Mouse (Mus musculus): ENCODE data around the gene Polr2b. TPM values are rescaled to one million over a fixed set of nuclear protein-coding genes. Genes with fewer than 3 reads are reported as not detected.

Polr2b gene
- total and polyA plus RNA-seq, 2 experiments from 2014 or later: 21.8 to 26.4 TPM

DNA sequence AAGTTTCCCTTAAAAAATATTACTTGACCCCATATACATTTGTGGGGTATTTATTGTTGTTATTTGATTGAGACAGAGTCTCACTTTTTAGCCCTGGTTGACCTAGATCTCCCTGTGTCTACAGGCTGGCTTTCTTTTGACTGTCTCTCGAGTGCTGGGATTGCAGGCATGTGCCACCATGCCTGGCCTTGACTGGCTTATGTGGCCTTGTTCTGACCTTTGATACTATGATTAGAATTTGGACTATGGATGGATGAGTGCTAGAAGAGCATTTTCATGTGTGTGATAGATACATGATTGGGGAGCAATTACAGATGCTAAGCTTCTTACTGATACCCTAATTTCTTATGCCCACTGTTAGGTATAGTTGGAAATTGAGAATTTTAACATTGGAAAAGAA lies 15.0 kb downstream of the Polr2b start:
- DNase-seq (ENCODE audit: low spot score) (no peak), ATAC-seq (ENCODE audit: insufficient read depth, low read depth) (no peak)
- 54% methylated on average over 1 of the region's 1 CpGs for WGBS
- Histone ChIP-seq H3K36me3 (replicated peaks; ENCODE audit: control insufficient read depth, insufficient read depth, low read length) (peaks cover 88% of the 10 kb centered on the region), H3K4me1 (ENCODE audit: control insufficient read depth, insufficient read depth) (no peaks in the 10 kb centered on the region), H3K9ac (replicated peaks; ENCODE audit: low read depth, low read length) (no peak overlapping the region), H3K9me3 (replicated peaks; ENCODE audit: control insufficient read depth, low read length) (no peaks in the 10 kb centered on the region), H3K4me2 (ENCODE audit: low read depth, low read length) (no peak overlapping the region), H3K27ac (ENCODE audit: low read depth) (no peak overlapping the region), H3K27me3 (ENCODE audit: control insufficient read depth, insufficient read depth, low read length) (no peaks in the 10 kb centered on the region), H3K4me3 (ENCODE audit: low read depth, low read length) (no peak overlapping the region)
- TF ChIP-seq CTCF (IDR thresholded peaks at IDR 0.05; ENCODE audit: low read depth): no peak
- TF ChIP-seq EP300 (IDR thresholded peaks at IDR 0.05; ENCODE audit: low read depth): no peak

GRCm38 (mm10) chr5:77330154-77330553 lies 20.2 kb downstream of the Polr2b start:
- Histone ChIP-seq H3K9ac (replicated peaks; ENCODE audit: low read depth, low read length) (no peak overlapping the region), H3K4me3 (ENCODE audit: low read depth, low read length) (no peak overlapping the region), H3K4me2 (ENCODE audit: low read depth, low read length) (no peak overlapping the region), H3K9me3 (replicated peaks; ENCODE audit: control insufficient read depth, low read length) (no peaks in the 10 kb centered on the region), H3K27me3 (ENCODE audit: control insufficient read depth, insufficient read depth, low read length) (no peaks in the 10 kb centered on the region), H3K36me3 (replicated peaks; ENCODE audit: control insufficient read depth, insufficient read depth, low read length) (peaks cover 86% of the 10 kb centered on the region), H3K4me1 (ENCODE audit: control insufficient read depth, insufficient read depth) (no peaks in the 10 kb centered on the region), H3K27ac (ENCODE audit: low read depth) (no peak overlapping the region)
- TF ChIP-seq CTCF (IDR thresholded peaks at IDR 0.05; ENCODE audit: low read depth): no peak
- TF ChIP-seq EP300 (IDR thresholded peaks at IDR 0.05; ENCODE audit: low read depth): no peak
- DNase-seq (ENCODE audit: low spot score) (no peak), ATAC-seq (ENCODE audit: insufficient read depth, low read depth) (no peak)
- WGBS: 75% methylated on average over 5 of the region's 5 CpGs

- no peaks in the 10 kb centered on the region for H3K4me1 ChIP-seq (ENCODE audit: control insufficient read depth, insufficient read depth)
- no peak overlapping the region for H3K9ac ChIP-seq (replicated peaks; ENCODE audit: low read depth, low read length)
- 80% methylated on average over 4 of the region's 4 CpGs for WGBS
- ATAC-seq (ENCODE audit: insufficient read depth, low read depth): no peak
- TF ChIP-seq EP300 (IDR thresholded peaks at IDR 0.05; ENCODE audit: low read depth) (no peak), CTCF (IDR thresholded peaks at IDR 0.05; ENCODE audit: low read depth) (no peak)
- DNase-seq (ENCODE audit: low spot score): no peak
- no peak overlapping the region for H3K4me2 ChIP-seq (ENCODE audit: low read depth, low read length)
- no peaks in the 10 kb centered on the region for H3K27me3 ChIP-seq (ENCODE audit: control insufficient read depth, insufficient read depth, low read length)
- H3K4me3 ChIP-seq (ENCODE audit: low read depth, low read length): no peak overlapping the region
- H3K27ac ChIP-seq (ENCODE audit: low read depth): no peak overlapping the region
- no peaks in the 10 kb centered on the region for H3K9me3 ChIP-seq (replicated peaks; ENCODE audit: control insufficient read depth, low read length)
- peaks cover 94% of the 10 kb centered on the region for H3K36me3 ChIP-seq (replicated peaks; ENCODE audit: control insufficient read depth, insufficient read depth, low read length)
Measured at GRCm38 (mm10) chr5:77340033-77340432, 30.1 kb downstream of the Polr2b start.

DNA sequence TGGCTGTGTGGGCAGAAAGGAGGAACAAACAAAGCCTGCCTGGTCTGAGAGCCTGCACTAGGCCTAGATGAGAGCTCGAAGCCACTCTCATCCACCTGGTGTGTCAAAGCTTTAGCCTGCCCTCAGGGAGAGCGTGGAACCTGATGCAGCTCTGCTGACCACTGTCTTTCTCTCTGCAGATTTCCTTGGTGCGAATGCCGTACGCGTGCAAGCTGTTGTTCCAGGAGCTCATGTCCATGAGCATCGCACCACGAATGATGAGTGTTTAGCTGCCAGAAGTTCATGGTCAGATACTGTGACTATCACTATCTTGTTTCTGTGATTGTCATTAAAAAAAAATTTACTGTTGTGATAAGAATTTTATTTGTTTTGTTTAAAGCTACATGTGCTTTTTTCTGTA lies 39.0 kb downstream of the Polr2b start:
- Histone ChIP-seq H3K27me3 (ENCODE audit: control insufficient read depth, insufficient read depth, low read length) (no peaks in the 10 kb centered on the region), H3K4me3 (ENCODE audit: low read depth, low read length) (no peak overlapping the region), H3K4me1 (ENCODE audit: control insufficient read depth, insufficient read depth) (no peaks in the 10 kb centered on the region), H3K4me2 (ENCODE audit: low read depth, low read length) (no peak overlapping the region), H3K36me3 (replicated peaks; ENCODE audit: control insufficient read depth, insufficient read depth, low read length) (peaks cover 68% of the 10 kb centered on the region), H3K9ac (replicated peaks; ENCODE audit: low read depth, low read length) (no peak overlapping the region), H3K27ac (ENCODE audit: low read depth) (no peak overlapping the region), H3K9me3 (replicated peaks; ENCODE audit: control insufficient read depth, low read length) (no peaks in the 10 kb centered on the region)
- DNase-seq (ENCODE audit: low spot score) (no peak), ATAC-seq (ENCODE audit: insufficient read depth, low read depth) (no peak)
- WGBS: 93% methylated on average over 8 of the region's 8 CpGs
- TF ChIP-seq CTCF (IDR thresholded peaks at IDR 0.05; ENCODE audit: low read depth) (no peak), EP300 (IDR thresholded peaks at IDR 0.05; ENCODE audit: low read depth) (no peak)

GRCm38 (mm10) chr5:77349971-77350658 lies 40.2 kb downstream of the Polr2b start:
- TF ChIP-seq CTCF (IDR thresholded peaks at IDR 0.05; ENCODE audit: low read depth) (no peak), EP300 (IDR thresholded peaks at IDR 0.05; ENCODE audit: low read depth) (no peak)
- Histone ChIP-seq H3K36me3 (replicated peaks; ENCODE audit: control insufficient read depth, insufficient read depth, low read length) (peaks cover 58% of the 10 kb centered on the region), H3K9ac (replicated peaks; ENCODE audit: low read depth, low read length) (no peak overlapping the region), H3K4me1 (ENCODE audit: control insufficient read depth, insufficient read depth) (no peaks in the 10 kb centered on the region), H3K27ac (ENCODE audit: low read depth) (no peak overlapping the region), H3K27me3 (ENCODE audit: control insufficient read depth, insufficient read depth, low read length) (no peaks in the 10 kb centered on the region), H3K4me3 (ENCODE audit: low read depth, low read length) (no peak overlapping the region), H3K9me3 (replicated peaks; ENCODE audit: control insufficient read depth, low read length) (no peaks in the 10 kb centered on the region), H3K4me2 (ENCODE audit: low read depth, low read length) (no peak overlapping the region)
- ATAC-seq (ENCODE audit: insufficient read depth, low read depth) (no peak), DNase-seq (ENCODE audit: low spot score) (no peak)
- WGBS: 92% methylated on average over 15 of the region's 15 CpGs

- WGBS: 80% methylated on average over 9 of the region's 9 CpGs
- no peak for DNase-seq (ENCODE audit: low spot score)
Measured at GRCm38 (mm10) chr5:77351691-77352090, 41.7 kb downstream of the Polr2b start.

More at GRCm38 (mm10) chr5:77351691-77352090, 41.7 kb downstream of the Polr2b start:
- Histone ChIP-seq H3K9ac (replicated peaks; ENCODE audit: low read depth, low read length) (no peak overlapping the region), H3K4me2 (ENCODE audit: low read depth, low read length) (no peak overlapping the region), H3K4me3 (ENCODE audit: low read depth, low read length) (no peak overlapping the region), H3K36me3 (replicated peaks; ENCODE audit: control insufficient read depth, insufficient read depth, low read length) (peaks cover 45% of the 10 kb centered on the region), H3K27me3 (ENCODE audit: control insufficient read depth, insufficient read depth, low read length) (no peaks in the 10 kb centered on the region), H3K9me3 (replicated peaks; ENCODE audit: control insufficient read depth, low read length) (no peaks in the 10 kb centered on the region), H3K4me1 (ENCODE audit: control insufficient read depth, insufficient read depth) (no peaks in the 10 kb centered on the region), H3K27ac (ENCODE audit: low read depth) (no peak overlapping the region)
- ATAC-seq (ENCODE audit: insufficient read depth, low read depth): no peak
- TF ChIP-seq EP300 (IDR thresholded peaks at IDR 0.05; ENCODE audit: low read depth) (no peak), CTCF (IDR thresholded peaks at IDR 0.05; ENCODE audit: low read depth) (no peak)

All from heart, postnatal 0 days (tissue).